ENCODE assay signal across 9 mouse cellular contexts in genomic region chr8:119811925-119812324, GRCm38 (mm10). TPM values are rescaled to one million over a fixed set of nuclear protein-coding genes. Genes with fewer than 3 reads are reported as not detected.
A peak's percentile ranks its signal among the peaks of the same experiment; 100 is the strongest.
DNase-seq lines count a peak whose midpoint lies in the region; ATAC-seq lines count a peak whose summit lies in the region.
"Had no signal": no experiment of that assay in that cellular context is flagged by ENCODE, and none has a peak within 500 bp of the region (broad histone marks: within the 10 kb centered on the region; RNA-seq: fewer than 3 reads in every experiment).

No protein-coding gene starts in this region.

- H3K4me3 ChIP-seq in lung, embryonic 16.5 days (ENCODE audit: low read length), result no peak overlapping the region
- H3K4me3 ChIP-seq: limb, embryonic 12.5 days had no signal

- H3K9ac ChIP-seq in lung, embryonic 16.5 days (ENCODE audit: low read length), result no peak overlapping the region
- H3K9ac ChIP-seq: limb, embryonic 12.5 days had no signal

- no peaks in the 10 kb centered on the region for H3K27me3 ChIP-seq in lung, embryonic 16.5 days (ENCODE audit: control insufficient read depth, insufficient read depth, low read depth, low read length)
- H3K27me3 ChIP-seq: limb, embryonic 12.5 days had no signal

- peak; percentile 59 for ATAC-seq in common myeloid progenitor, adult 5-6 weeks (replicated peaks; ENCODE audit: low read depth, poor library complexity, severe bottlenecking)
- ATAC-seq in lung, embryonic 16.5 days (ENCODE audit: low read depth), result no peak
- ATAC-seq in erythroblast, adult 5-6 weeks (replicated peaks; ENCODE audit: low FRiP score, poor library complexity, severe bottlenecking), result no peak

- H3K36me3 ChIP-seq in lung, embryonic 16.5 days (ENCODE audit: control insufficient read depth, insufficient read depth, low read length), result no peaks in the 10 kb centered on the region

- 52% methylated on average over 6 of the region's 6 CpGs for WGBS in lung, embryonic 16.5 days

- H3K27ac ChIP-seq in lung, embryonic 16.5 days (ENCODE audit: low read length), result peak overlapping the region; percentile 55; the same call in 1 of the 2 replicates

- H3K4me2 ChIP-seq in lung, embryonic 16.5 days (ENCODE audit: low read depth, low read length), result no peak overlapping the region
- H3K4me2 ChIP-seq: limb, embryonic 12.5 days had no signal

- no peaks in the 10 kb centered on the region for H3K9me3 ChIP-seq in lung, embryonic 16.5 days (ENCODE audit: control insufficient read depth, low read length)
- H3K9me3 ChIP-seq: limb, embryonic 12.5 days had no signal

- peaks cover 19% of the 10 kb centered on the region for H3K4me1 ChIP-seq in lung, embryonic 16.5 days (replicated peaks; ENCODE audit: control insufficient read depth, insufficient read depth, low read length)

- peak; percentile 64 for DNase-seq in layer of hippocampus, adult 9-11 months
- DNase-seq in layer of hippocampus, postnatal 36 days, result no peak
- DNase-seq in thymus, postnatal 0 days (ENCODE audit: low spot score), result peak; percentile 49
- no peak for DNase-seq in frontal cortex, postnatal 36 days (ENCODE audit: low spot score in 2 of 2)
- no peak for DNase-seq in urinary bladder, adult 18-20 months (ENCODE audit: low spot score in 2 of 2)

RNA-seq across cellular contexts. Expression of gene Cotl1, which starts 28.4 kb away (rescaled TPM):
- total RNA-seq in layer of hippocampus, postnatal 36 days (2021), result 100 to 1,000 TPM; 129 to 137 TPM
- 79.3 and 132 TPM in 2 replicates for total RNA-seq in common myeloid progenitor, adult 5-6 weeks (2017)
- 78.4 and 88.5 TPM in 2 replicates for polyA plus RNA-seq in lung, embryonic 16.5 days (2015; fragmentation: Nextera tagmentation; extraction: Ambion mirVana)
- 94.3 and 127 TPM in 2 replicates for polyA plus RNA-seq in thymus, postnatal 0 days (2015; fragmentation: Nextera tagmentation; extraction: Ambion mirVana)
- 95.5 and 123 TPM in 2 replicates for total RNA-seq in erythroblast, adult 5-6 weeks (2015; ENCODE audit: low replicate concordance)
- total RNA-seq in erythroblast, adult 5-6 weeks (2017; ENCODE audit: low replicate concordance), result 51.2 and 98.1 TPM in 2 replicates

RNA-seq across cellular contexts. Expression of gene Tldc1, which starts 33.7 kb away (rescaled TPM):
- 10 to 100 TPM; 15.7 to 18.7 TPM for total RNA-seq in layer of hippocampus, postnatal 36 days (2021)
- total RNA-seq in common myeloid progenitor, adult 5-6 weeks (2017), result 3.6 and 12.1 TPM in 2 replicates
- polyA plus RNA-seq in lung, embryonic 16.5 days (2015; fragmentation: Nextera tagmentation; extraction: Ambion mirVana), result 13.9 and 15.3 TPM in 2 replicates
- 9.0 and 9.2 TPM in 2 replicates for polyA plus RNA-seq in thymus, postnatal 0 days (2015; fragmentation: Nextera tagmentation; extraction: Ambion mirVana)
- total RNA-seq in erythroblast, adult 5-6 weeks (2015; ENCODE audit: low replicate concordance), result 0.42 and 1.3 TPM in 2 replicates
- 1.4 TPM in 1 of 2 replicates, not detected in the other for total RNA-seq in erythroblast, adult 5-6 weeks (2017; ENCODE audit: low replicate concordance)

RNA-seq across cellular contexts. Expression of gene Klhl36, which starts 50.1 kb away (rescaled TPM):
- 1 to 10 TPM; 7.1 to 8.3 TPM for total RNA-seq in layer of hippocampus, postnatal 36 days (2021)
- total RNA-seq in common myeloid progenitor, adult 5-6 weeks (2017), result 5.7 and 7.4 TPM in 2 replicates
- 14.5 and 15.0 TPM in 2 replicates for polyA plus RNA-seq in lung, embryonic 16.5 days (2015; fragmentation: Nextera tagmentation; extraction: Ambion mirVana)
- polyA plus RNA-seq in thymus, postnatal 0 days (2015; fragmentation: Nextera tagmentation; extraction: Ambion mirVana), result 19.1 and 20.5 TPM in 2 replicates
- total RNA-seq in erythroblast, adult 5-6 weeks (2015; ENCODE audit: low replicate concordance), result 2.3 and 2.5 TPM in 2 replicates
- total RNA-seq in erythroblast, adult 5-6 weeks (2017; ENCODE audit: low replicate concordance), result 1.6 and 5.2 TPM in 2 replicates

Comparison
In these comparisons a context has a peak if more than half of its experiments do, and no peak if none do; other contexts are left out.
1. DNase-seq: peak in layer of hippocampus, adult 9-11 months (single experiment) and thymus, postnatal 0 days (single experiment); none in layer of hippocampus, postnatal 36 days (0 of 2), frontal cortex, postnatal 36 days (0 of 2) and urinary bladder, adult 18-20 months (0 of 2).